Mouse (Mus musculus) stomach, postnatal 0 days (tissue): ENCODE data around the gene Rpl18a. TPM values are rescaled to one million over a fixed set of nuclear protein-coding genes. Genes with fewer than 3 reads are reported as not detected.

Experiments
- ATAC-seq: fragments of 200-750 bp; cut with Nextera tagmentation; 2 replicates; pipeline ENCODE4 v1.8.0; 2017; ENCODE audit not compliant: low FRiP score, low TSS enrichment
- DNase-seq: peaks from one replicate; pipeline ENCODE4 v3.0.0-alpha.2; 2016; ENCODE audit warnings: low spot score
- H3K27ac ChIP-seq: fragments of 300-500 bp; sonication (generic); replicated peaks from 2 replicates; pipeline ENCODE4 v1.5.1; 2014; ENCODE audit warnings: mild to moderate bottlenecking, control low read depth
- H3K27me3 ChIP-seq: fragments of 300-500 bp; sonication (generic); 2 replicates; pipeline ENCODE4 v1.6.1; 2014; ENCODE audit warnings: low read length; ENCODE audit not compliant: control insufficient read depth, insufficient read depth
- H3K36me3 ChIP-seq: fragments of 300-500 bp; sonication (generic); 2 replicates; pipeline ENCODE4 v1.6.1; 2014; ENCODE audit warnings: low read length, mixed read lengths; ENCODE audit not compliant: control insufficient read depth, insufficient read depth
- H3K4me1 ChIP-seq: fragments of 300-500 bp; sonication (generic); replicated peaks from 2 replicates; pipeline ENCODE4 v1.6.1; 2014; ENCODE audit warnings: antibody characterized with exemption; ENCODE audit not compliant: control insufficient read depth, insufficient read depth
- H3K4me2 ChIP-seq: fragments of 300-500 bp; sonication (generic); replicated peaks from 2 replicates; pipeline ENCODE4 v1.6.1; 2014; ENCODE audit warnings: low read depth, mild to moderate bottlenecking, control low read depth, moderate library complexity
- H3K4me3 ChIP-seq: fragments of 300-500 bp; sonication (generic); 2 replicates; pipeline ENCODE4 v1.5.1; 2014; ENCODE audit warnings: low read depth, low read length, control low read depth
- H3K9ac ChIP-seq: fragments of 300-500 bp; sonication (generic); 2 replicates; pipeline ENCODE4 v1.6.1; 2014; ENCODE audit warnings: mild to moderate bottlenecking, low read length, control low read depth, mixed read lengths
- H3K9me3 ChIP-seq: fragments of 300-500 bp; sonication (generic); 2 replicates; pipeline ENCODE4 v1.6.1; 2016; ENCODE audit warnings: low read length; ENCODE audit not compliant: control insufficient read depth
- CTCF ChIP-seq: IDR thresholded peaks from 2 replicates; pipeline ENCODE4 v1.5.1; 2016; ENCODE audit warnings: antibody characterized with exemption, low read depth, mild to moderate bottlenecking, moderate library complexity
- EP300 ChIP-seq: optimal IDR thresholded peaks from 2 replicates; pipeline ENCODE3; 2016; ENCODE audit warnings: antibody characterized with exemption
- WGBS: fragments of 180-500 bp; shearing (Covaris S2); extraction: QIAGEN DNeasy Blood & Tissue Kit; methylation state at CpG from one replicate; pipeline ENCODE4 v1.1.7; 2014; 5-methylcytosine and 5-hydroxymethylcytosine counted together
- polyA plus RNA-seq: library from polyadenylated mRNA; unstranded; fragments of >200 nt; fragmentation: Nextera tagmentation; extraction: Ambion mirVana; gene quantifications from 2 replicates; pipeline ENCODE4 v1.2.1, GENCODE M21; 2015

The Rpl18a gene
- polyA plus RNA-seq, 1 experiment from 2014 or later = 4,207 TPM

GRCm38 (mm10) chr8:70880546-70880945 lies 16.7 kb downstream of the Rpl18a start:
- no peak overlapping the region for H3K4me2 ChIP-seq
- TF ChIP-seq EP300 = no peak
- TF ChIP-seq CTCF = no peak
- no peak overlapping the region for H3K9ac ChIP-seq
- no peaks in the 10 kb centered on the region for H3K36me3 ChIP-seq
- peak overlapping the region; percentile 67 for H3K27ac ChIP-seq
- H3K9me3 ChIP-seq = no peaks in the 10 kb centered on the region
- WGBS = 24% methylated on average over 11 of the region's 11 CpGs
- no peaks in the 10 kb centered on the region for H3K27me3 ChIP-seq
- H3K4me1 ChIP-seq = no peaks in the 10 kb centered on the region
- DNase-seq = peak; percentile 46
- H3K4me3 ChIP-seq = no peak overlapping the region
- peak; percentile 60 for ATAC-seq

DNA sequence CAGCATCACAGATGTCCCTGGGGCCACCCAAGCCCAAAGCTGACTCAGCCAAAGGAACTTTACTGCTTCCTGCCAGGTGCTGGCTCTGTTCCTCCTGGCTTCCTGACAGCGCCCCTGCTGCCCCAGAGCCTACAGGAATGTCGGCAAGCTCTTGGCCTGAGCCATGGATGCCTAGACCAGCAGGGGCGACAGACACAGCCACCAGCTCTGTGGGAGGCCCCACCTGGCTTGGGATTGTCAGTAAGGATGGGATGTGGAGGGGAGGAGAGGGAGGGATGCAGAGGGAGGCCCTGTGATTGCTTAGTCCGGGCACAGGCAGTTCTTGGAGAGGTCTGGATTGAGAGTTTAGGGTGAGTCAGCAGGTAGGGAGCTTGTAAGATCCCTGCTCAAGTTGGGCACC lies 17.1 kb downstream of the Rpl18a start:
- no peak for TF ChIP-seq EP300
- peak; percentile 33 for TF ChIP-seq CTCF
- H3K4me2 ChIP-seq = no peak overlapping the region
- no peaks in the 10 kb centered on the region for H3K9me3 ChIP-seq
- ATAC-seq (peak; percentile 21), DNase-seq (peak; percentile 52)
- H3K9ac ChIP-seq = no peak overlapping the region
- 9% methylated on average over 4 of the region's 4 CpGs for WGBS
- H3K36me3 ChIP-seq = no peaks in the 10 kb centered on the region
- H3K27me3 ChIP-seq = no peaks in the 10 kb centered on the region
- H3K27ac ChIP-seq = peak overlapping the region; percentile 67
- no peaks in the 10 kb centered on the region for H3K4me1 ChIP-seq
- no peak overlapping the region for H3K4me3 ChIP-seq

- no peak overlapping the region for H3K9ac ChIP-seq
- DNase-seq = no peak
- TF ChIP-seq EP300 (no peak), CTCF (no peak)
- WGBS = 66% methylated on average over 4 of the region's 4 CpGs
- H3K36me3 ChIP-seq = no peaks in the 10 kb centered on the region
- H3K27ac ChIP-seq = no peak overlapping the region
- H3K27me3 ChIP-seq = no peaks in the 10 kb centered on the region
- H3K4me3 ChIP-seq = no peak overlapping the region
- H3K4me1 ChIP-seq = no peaks in the 10 kb centered on the region
- no peak overlapping the region for H3K4me2 ChIP-seq
- no peaks in the 10 kb centered on the region for H3K9me3 ChIP-seq
- no peak for ATAC-seq
Measured at GRCm38 (mm10) chr8:70879500-70879899, 17.7 kb downstream of the Rpl18a start.

DNA sequence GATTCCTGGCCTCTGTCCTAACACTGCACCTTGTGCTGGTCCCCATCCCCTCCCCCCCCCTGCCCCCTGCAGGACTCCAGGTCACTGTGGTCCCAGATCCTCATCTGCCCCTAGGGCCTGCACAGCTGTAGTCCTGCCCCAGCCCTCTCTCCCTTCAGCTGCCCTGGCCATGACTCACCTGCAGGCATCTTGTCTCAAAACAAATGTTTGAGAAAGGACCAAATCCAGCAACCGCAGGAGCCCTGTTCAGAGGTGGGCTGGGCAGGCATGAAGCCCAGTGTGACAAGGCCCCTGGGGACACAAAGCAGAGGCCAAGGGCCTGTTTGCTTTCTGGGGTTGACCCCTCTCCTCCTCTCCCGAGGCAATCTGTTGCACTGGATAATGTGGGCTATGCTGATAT lies 19.0 kb downstream of the Rpl18a start:
- ATAC-seq = peak; percentile 43; the same call in 1 of the 2 replicates
- Histone ChIP-seq H3K4me1 (no peaks in the 10 kb centered on the region), H3K36me3 (no peaks in the 10 kb centered on the region), H3K27me3 (no peaks in the 10 kb centered on the region), H3K4me2 (no peak overlapping the region), H3K9ac (no peak overlapping the region), H3K27ac (no peak overlapping the region), H3K9me3 (no peaks in the 10 kb centered on the region), H3K4me3 (no peak overlapping the region)
- WGBS = 11% methylated on average over 2 of the region's 2 CpGs
- DNase-seq = peak; percentile 70
- TF ChIP-seq EP300 (no peak), CTCF (no peak)

DNA sequence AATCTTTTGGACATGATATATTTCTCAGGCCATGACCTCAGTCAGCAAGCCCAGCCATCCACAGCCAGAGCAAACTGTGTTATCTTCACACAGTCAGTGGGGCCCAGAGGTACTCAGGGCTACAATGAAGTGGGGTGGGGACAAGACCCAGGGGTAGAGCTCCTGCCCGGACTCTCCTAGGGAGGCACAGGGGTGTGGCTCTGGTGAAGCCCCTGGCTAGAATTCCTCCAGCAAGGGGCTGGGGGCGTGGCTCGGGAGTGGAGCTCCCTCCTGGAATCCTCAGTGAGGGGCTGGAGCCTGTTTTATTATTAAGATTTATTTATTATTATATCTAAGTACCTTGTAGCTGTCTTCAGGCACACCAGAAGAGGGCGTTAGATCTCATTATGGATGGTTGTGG lies 20.8 kb downstream of the Rpl18a start:
- no peak for ATAC-seq
- Histone ChIP-seq H3K9me3 (no peaks in the 10 kb centered on the region), H3K36me3 (no peaks in the 10 kb centered on the region), H3K4me3 (no peak overlapping the region), H3K27ac (no peak overlapping the region), H3K4me2 (no peak overlapping the region), H3K4me1 (no peaks in the 10 kb centered on the region), H3K27me3 (no peaks in the 10 kb centered on the region), H3K9ac (no peak overlapping the region)
- DNase-seq = no peak
- WGBS = 31% methylated on average over 4 of the region's 4 CpGs
- TF ChIP-seq EP300 = no peak
- TF ChIP-seq CTCF = no peak

DNA sequence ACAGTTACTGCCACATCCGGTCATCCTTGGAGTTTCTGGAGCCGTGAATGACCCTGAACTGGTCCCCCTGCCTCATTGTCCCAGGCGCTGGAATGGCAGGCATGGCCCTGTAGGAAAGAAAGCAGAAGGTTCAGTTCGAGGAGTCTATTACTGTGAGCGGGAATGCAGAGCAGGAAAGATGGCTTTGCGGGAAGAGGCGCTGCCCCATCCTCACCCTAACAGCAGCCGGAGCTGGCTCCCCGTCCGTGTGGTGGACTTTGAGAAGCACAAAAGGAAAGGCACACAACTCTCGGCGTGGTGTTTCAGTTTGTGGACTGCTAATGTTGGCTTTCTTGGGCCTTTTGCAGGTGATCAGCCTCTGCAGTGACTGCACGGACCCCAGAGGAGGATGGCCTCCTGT lies 22.8 kb downstream of the Rpl18a start:
- Histone ChIP-seq H3K9me3 (no peaks in the 10 kb centered on the region), H3K4me3 (no peak overlapping the region), H3K4me1 (no peaks in the 10 kb centered on the region), H3K36me3 (no peaks in the 10 kb centered on the region), H3K27me3 (no peaks in the 10 kb centered on the region), H3K4me2 (no peak overlapping the region), H3K9ac (no peak overlapping the region), H3K27ac (no peak overlapping the region)
- 91% methylated on average over 13 of the region's 13 CpGs for WGBS
- DNase-seq = no peak
- no peak for ATAC-seq
- TF ChIP-seq CTCF (no peak), EP300 (no peak)
